Mouse (Mus musculus) CH12.LX (cell line): ENCODE results near the gene Grhl1. TPM values are rescaled to one million over a fixed set of nuclear protein-coding genes. Genes with fewer than 3 reads are reported as not detected.

ENCODE experiments used
- DNase-seq: peaks from one replicate; pipeline ENCODE4 v3.0.0-alpha.2; 2013; ENCODE audit errors: extremely low read depth
- H3K27ac ChIP-seq: 2 replicates; pipeline ENCODE4 v1.5.1; 2012; ENCODE audit warnings: low read depth, mild to moderate bottlenecking, control low read depth, moderate library complexity; ENCODE audit not compliant: insufficient read depth
- H3K27me3 ChIP-seq: replicated peaks from 2 replicates; pipeline ENCODE3; 2012; ENCODE audit warnings: inconsistent platforms
- H3K36me3 ChIP-seq, 2 experiments: replicated peaks in 1 of 2; 2 replicates each; pipeline versions ENCODE3 to v1.6.1; 2012; ENCODE audit warnings: inconsistent platforms in 1 of 2, low read length in 1 of 2, mild to moderate bottlenecking in 1 of 2, mixed read lengths in 1 of 2, moderate library complexity in 1 of 2; ENCODE audit not compliant: control insufficient read depth in 1 of 2, insufficient read depth in 1 of 2
- H3K4me1 ChIP-seq, 2 experiments: 2 replicates each; pipeline ENCODE4 v1.6.1; 2012; ENCODE audit warnings: inconsistent platforms in 1 of 2, moderate library complexity in 1 of 2; ENCODE audit not compliant: insufficient read depth in 2 of 2, control insufficient read depth in 1 of 2
- H3K4me2 ChIP-seq: 2 replicates; pipeline ENCODE4 v1.6.1; 2012; ENCODE audit warnings: low read depth, mild to moderate bottlenecking, control low read depth; ENCODE audit not compliant: poor library complexity, insufficient read depth, severe bottlenecking
- H3K4me3 ChIP-seq, 3 experiments: fragments of 150-350 bp in 1 of 3; sonication (generic) in 1 of 3; replicated peaks in 1 of 3; 2 replicates each; pipeline versions ENCODE3 to v1.5.1; 2011 to 2012; ENCODE audit warnings: low read depth in 2 of 3, low read length in 2 of 3, mild to moderate bottlenecking in 2 of 3, moderate library complexity in 2 of 3, control low read depth in 1 of 3, improper control_type of control experiment in 1 of 3, inconsistent platforms in 1 of 3, mixed read lengths in 1 of 3; ENCODE audit not compliant: poor library complexity in 1 of 3
- H3K79me2 ChIP-seq: replicated peaks from 2 replicates; pipeline ENCODE4 v1.6.1; 2012; ENCODE audit warnings: mild to moderate bottlenecking, moderate library complexity; ENCODE audit not compliant: control insufficient read depth, poor library complexity, insufficient read depth, severe bottlenecking; ENCODE audit errors: extremely low read depth
- H3K9ac ChIP-seq: 2 replicates; pipeline ENCODE4 v1.6.1; 2012; ENCODE audit warnings: low read depth, mild to moderate bottlenecking, control low read depth, moderate library complexity; ENCODE audit not compliant: insufficient read depth
- H3K9me3 ChIP-seq: replicated peaks from 2 replicates; pipeline ENCODE3; 2012; ENCODE audit warnings: low read length, inconsistent platforms, mixed read lengths
- BHLHE40 ChIP-seq: IDR thresholded peaks from 2 replicates; pipeline ENCODE4 v1.6.1; 2011; ENCODE audit warnings: mild to moderate bottlenecking, low read depth, low read length, improper control_type of control experiment
- CTCF ChIP-seq, 2 experiments: IDR thresholded peaks in 1 of 2; conservative IDR thresholded peaks in 1 of 2; 2 replicates each; pipeline ENCODE4 v1.5.1; 2011 to 2012; ENCODE audit warnings: low read depth in 2 of 2, low read length in 2 of 2, improper control_type of control experiment in 1 of 2, inconsistent platforms in 1 of 2, mild to moderate bottlenecking in 1 of 2, moderate library complexity in 1 of 2
- E2F4 ChIP-seq: IDR thresholded peaks from 2 replicates; pipeline ENCODE4 v1.6.1; 2011; ENCODE audit warnings: low read depth, low read length, improper control_type of control experiment; ENCODE audit not compliant: insufficient replicate concordance
- ELF1 ChIP-seq: IDR thresholded peaks from 2 replicates; pipeline ENCODE4 v1.6.1; 2014; ENCODE audit warnings: low read depth, mild to moderate bottlenecking, inconsistent platforms, low read length, improper control_type of control experiment
- ETS1 ChIP-seq: conservative IDR thresholded peaks from 2 replicates; pipeline ENCODE4 v1.6.1; 2012; ENCODE audit warnings: low read depth, mild to moderate bottlenecking, inconsistent platforms, low read length, improper control_type of control experiment, moderate library complexity
- GABPA ChIP-seq: IDR thresholded peaks from 2 replicates; pipeline ENCODE4 v1.6.1; 2012; ENCODE audit warnings: low read depth, low read length, improper control_type of control experiment, inconsistent platforms; ENCODE audit not compliant: insufficient replicate concordance
- HCFC1 ChIP-seq: IDR thresholded peaks from 2 replicates; pipeline ENCODE4 v1.6.1; 2012; ENCODE audit warnings: low read depth, mild to moderate bottlenecking, inconsistent platforms, low read length, improper control_type of control experiment
- JUN ChIP-seq: IDR thresholded peaks from 2 replicates; pipeline ENCODE4 v1.6.1; 2011; ENCODE audit warnings: low read depth, mild to moderate bottlenecking, low read length, improper control_type of control experiment, moderate library complexity; ENCODE audit not compliant: insufficient read depth
- JUND ChIP-seq: conservative IDR thresholded peaks from 2 replicates; pipeline ENCODE4 v1.6.1; 2011; ENCODE audit warnings: low read depth, low read length, improper control_type of control experiment
- MAX ChIP-seq: IDR thresholded peaks from 2 replicates; pipeline ENCODE4 v1.6.1; 2011; ENCODE audit warnings: low read length, improper control_type of control experiment
- MAZ ChIP-seq: IDR thresholded peaks from 2 replicates; pipeline ENCODE4 v1.6.1; 2012; ENCODE audit warnings: low read depth, mild to moderate bottlenecking, inconsistent platforms, low read length, improper control_type of control experiment, moderate library complexity
- MYC ChIP-seq: IDR thresholded peaks from 2 replicates; pipeline ENCODE4 v1.6.1; 2011; ENCODE audit warnings: low read depth, mild to moderate bottlenecking, improper control_type of control experiment, low read length
- NRF1 ChIP-seq: IDR thresholded peaks from 2 replicates; pipeline ENCODE4 v1.6.1; 2014; ENCODE audit warnings: low read depth, mild to moderate bottlenecking, inconsistent platforms, low read length, improper control_type of control experiment, moderate library complexity
- POLR2AphosphoS2 ChIP-seq: IDR thresholded peaks from 2 replicates; pipeline ENCODE4 v1.6.1; 2011; ENCODE audit warnings: low read depth, low read length, improper control_type of control experiment
- RAD21 ChIP-seq: IDR thresholded peaks from 2 replicates; pipeline ENCODE4 v1.6.1; 2011; ENCODE audit warnings: low read depth, mild to moderate bottlenecking, low read length, improper control_type of control experiment, moderate library complexity
- UBTF ChIP-seq: IDR thresholded peaks from 2 replicates; pipeline ENCODE4 v1.6.1; 2012; ENCODE audit warnings: low read depth, mild to moderate bottlenecking, inconsistent platforms, low read length, improper control_type of control experiment, moderate library complexity
- USF1 ChIP-seq: IDR thresholded peaks from 2 replicates; pipeline ENCODE4 v1.6.1; 2014; ENCODE audit warnings: low read depth, mild to moderate bottlenecking, inconsistent platforms, low read length, improper control_type of control experiment
- ZC3H11A ChIP-seq: IDR thresholded peaks from 2 replicates; pipeline ENCODE4 v1.6.1; 2012; ENCODE audit warnings: low read depth, mild to moderate bottlenecking, inconsistent platforms, low read length, improper control_type of control experiment
- ZNF384 ChIP-seq: IDR thresholded peaks from 2 replicates; pipeline ENCODE4 v1.6.1; 2012; ENCODE audit warnings: low read depth, low read length, improper control_type of control experiment, inconsistent platforms
- dilution Hi-C: fragments of 300-500 bp; cut with MboI; formaldehyde crosslinking; loops from 2 replicates; pipeline ENCODE4 v1.14.3; 2020; ENCODE audit warnings: low sequenced_read_pairs; ENCODE audit not compliant: extremely low pct_unique_long_range_greater_than_20kb, extremely low pct_ligation_motif_present
- in situ Hi-C: fragments of 300-500 bp; cut with MboI; formaldehyde crosslinking; loops from 3 replicates; pipeline ENCODE4 v1.14.3; 2019; ENCODE audit warnings: low sequenced_read_pairs, low pct_ligation_motif_present, low pct_unique_long_range_greater_than_20kb, mixed read lengths
- polyA plus RNA-seq: library from polyadenylated mRNA; unstranded; fragments of >175 nt; gene quantifications from 2 replicates; pipeline ENCODE4 v1.2.1, GENCODE M21; 2012; ENCODE audit warnings: low read depth; ENCODE audit not compliant: insufficient read length
- total RNA-seq, 2 experiments: library from RNA; depleted of rRNA; stranded (reverse); fragments of 300-350 nt in 1 of 2; fragments of >200 nt in 1 of 2; gene quantifications; 2 replicates each; pipeline ENCODE4 v1.2.3; 2012 to 2014

Gene Grhl1
- total and polyA plus RNA-seq, 3 experiments, result 0.54 to 1.3 (median 0.66) TPM

GRCm38 (mm10) chr12:24548885-24549284 lies 23.2 kb upstream of the Grhl1 start:
- Histone ChIP-seq H3K4me1 (peaks cover 0 to 4% of the 10 kb centered on the region in 2 experiments; a peak in 2 of 4 replicates), H3K9ac (no peak overlapping the region), H3K27ac (no peak overlapping the region), H3K4me2 (no peak overlapping the region), H3K36me3 (peaks cover 28 to 78% of the 10 kb centered on the region in 2 experiments), H3K9me3 (no peaks in the 10 kb centered on the region), H3K79me2 (no peaks in the 10 kb centered on the region), H3K27me3 (no peaks in the 10 kb centered on the region), H3K4me3 (no peak overlapping the region)
- in situ Hi-C loops (no loop called here), dilution Hi-C loops (no loop called here)
- TF ChIP-seq RAD21 (no peak), NRF1 (no peak), POLR2AphosphoS2 (no peak), JUN (no peak), BHLHE40 (no peak), MYC (no peak)
- no peak for DNase-seq

- Histone ChIP-seq H3K36me3 (peaks cover 28 to 74% of the 10 kb centered on the region in 2 experiments), H3K79me2 (no peaks in the 10 kb centered on the region), H3K27me3 (no peaks in the 10 kb centered on the region), H3K27ac (no peak overlapping the region), H3K4me3 (no peak overlapping the region), H3K9me3 (no peaks in the 10 kb centered on the region), H3K4me1 (peaks cover 0 to 3% of the 10 kb centered on the region in 2 experiments; a peak in 2 of 4 replicates), H3K4me2 (no peak overlapping the region), H3K9ac (no peak overlapping the region)
- DNase-seq, result no peak
- in situ Hi-C loops (no loop called here), dilution Hi-C loops (no loop called here)
- TF ChIP-seq ETS1 (no peak), CTCF (conservative IDR thresholded peaks at IDR 0.05 in 1 of 2, IDR thresholded peaks at IDR 0.05 in 1 of 2; ENCODE audit: low read depth in 2 of 2, low read length in 2 of 2) (no peak), HCFC1 (no peak), E2F4 (no peak), UBTF (no peak), MAZ (no peak), RAD21 (no peak)
These were observed 19.6 kb upstream of the Grhl1 start for GRCm38 (mm10) chr12:24552531-24552930.

- Histone ChIP-seq H3K4me1 (no peaks in the 10 kb centered on the region), H3K27me3 (no peaks in the 10 kb centered on the region), H3K79me2 (no peaks in the 10 kb centered on the region), H3K36me3 (peaks cover 11 to 70% of the 10 kb centered on the region in 2 experiments), H3K4me2 (no peak overlapping the region), H3K27ac (no peak overlapping the region), H3K4me3 (no peak overlapping the region), H3K9me3 (no peaks in the 10 kb centered on the region), H3K9ac (no peak overlapping the region)
- dilution Hi-C loops (no loop called here), in situ Hi-C loops (no loop called here)
- no peak for TF ChIP-seq UBTF
- TF ChIP-seq ELF1, result no peak
- no peak for TF ChIP-seq MAX
- no peak for TF ChIP-seq ZNF384
- no peak for TF ChIP-seq ZC3H11A
- TF ChIP-seq GABPA, result no peak
- no peak for TF ChIP-seq JUND
- no peak for TF ChIP-seq USF1
- no peak for DNase-seq
These were observed 16.1 kb upstream of the Grhl1 start for GRCm38 (mm10) chr12:24555976-24556375.
